Mouse (Mus musculus): ENCODE measurements around the gene Lap3.
A peak's percentile ranks its signal among the peaks of the same experiment; 100 is the strongest.

The Lap3 gene

GRCm38 (mm10) chr5:45493191-45494092, at the start of gene Lap3:
TSS of gene Lap3 (plus strand) at chr5:45493374.
- peak; percentile 91 for DNase-seq (ENCODE audit: low read depth)

GRCm38 (mm10) chr5:45444130-45444832, 48.9 kb upstream of the Lap3 start:
- DNase-seq (ENCODE audit: low read depth) = no peak

- DNase-seq (ENCODE audit: low read depth) = no peak
Observed at GRCm38 (mm10) chr5:45448676-45449075, 44.5 kb upstream of the Lap3 start.

- no peak for DNase-seq (ENCODE audit: low read depth)
Observed at GRCm38 (mm10) chr5:45449206-45449605, 44.0 kb upstream of the Lap3 start.

- peak; percentile 98 for DNase-seq (ENCODE audit: low read depth)
Observed at GRCm38 (mm10) chr5:45449831-45450716, 43.1 kb upstream of the Lap3 start, which contains the start of gene Qdpr. TSS of gene Qdpr (minus strand) at chr5:45450236.

- DNase-seq (ENCODE audit: low read depth) = no peak
Observed at GRCm38 (mm10) chr5:45453451-45453850, 39.7 kb upstream of the Lap3 start, which contains the start of gene Clrn2. TSS of gene Clrn2 (plus strand) at chr5:45453751.

GRCm38 (mm10) chr5:45454456-45454855, 38.7 kb upstream of the Lap3 start:
- no peak for DNase-seq (ENCODE audit: low read depth)

- DNase-seq (ENCODE audit: low read depth) = no peak
Observed at GRCm38 (mm10) chr5:45472880-45473450, 20.2 kb upstream of the Lap3 start.

- no peak for DNase-seq (ENCODE audit: low read depth)
Observed at GRCm38 (mm10) chr5:45473521-45473920, 19.7 kb upstream of the Lap3 start.

GRCm38 (mm10) chr5:45474215-45474614, 19.0 kb upstream of the Lap3 start:
- DNase-seq (ENCODE audit: low read depth) = peak; percentile 58

- no peak for DNase-seq (ENCODE audit: low read depth)
Observed at GRCm38 (mm10) chr5:45474758-45475157, 18.4 kb upstream of the Lap3 start.

- DNase-seq (ENCODE audit: low read depth) = no peak
Observed at GRCm38 (mm10) chr5:45475771-45476170, 17.4 kb upstream of the Lap3 start.

GRCm38 (mm10) chr5:45476288-45476687, 16.9 kb upstream of the Lap3 start:
- DNase-seq (ENCODE audit: low read depth) = no peak

GRCm38 (mm10) chr5:45477601-45478000, 15.6 kb upstream of the Lap3 start:
- DNase-seq (ENCODE audit: low read depth) = no peak

GRCm38 (mm10) chr5:45480066-45480465, 13.1 kb upstream of the Lap3 start:
- DNase-seq (ENCODE audit: low read depth) = no peak

- no peak for DNase-seq (ENCODE audit: low read depth)
Observed at GRCm38 (mm10) chr5:45481125-45481524, 12.0 kb upstream of the Lap3 start.

- DNase-seq (ENCODE audit: low read depth) = no peak
Observed at GRCm38 (mm10) chr5:45482607-45483006, 10.6 kb upstream of the Lap3 start.

GRCm38 (mm10) chr5:45483654-45484053, 9.5 kb upstream of the Lap3 start:
- no peak for DNase-seq (ENCODE audit: low read depth)

- DNase-seq (ENCODE audit: low read depth) = no peak
Observed at GRCm38 (mm10) chr5:45491776-45492175, 1.4 kb upstream of the Lap3 start.

GRCm38 (mm10) chr5:45494093-45494755, 1.1 kb downstream of the Lap3 start:
- no peak for DNase-seq (ENCODE audit: low read depth)

GRCm38 (mm10) chr5:45495429-45495975, 2.3 kb downstream of the Lap3 start:
- DNase-seq (ENCODE audit: low read depth) = no peak

Data from c-Kit-positive CD71-negative TER-119-negative erythroid progenitor cells, embryonic 14.5 days (primary cell).